Mouse (Mus musculus) granulocyte monocyte progenitor cell, adult 5-6 weeks (primary cell): ENCODE measurements around the gene Guk1. TPM values are rescaled to one million over a fixed set of nuclear protein-coding genes. Genes with fewer than 3 reads are reported as not detected.
"Not testable (repeated sequence)": the region's sequence is repeated elsewhere in the genome, so short reads cannot be mapped to it uniquely, and the experiment has no call there.

Experiments
- ATAC-seq: replicated peaks from 2 replicates; pipeline ENCODE4 v1.8.0; 2016; ENCODE audit warnings: mild to moderate bottlenecking, moderate TSS enrichment, inconsistent platforms; ENCODE audit not compliant: poor library complexity, severe bottlenecking
- total RNA-seq, 2 experiments: library from RNA; stranded (forward) in 1 of 2; stranded (reverse) in 1 of 2; fragments of 200-712, 200-1000 nt in 1 of 2; fragments of >200 nt in 1 of 2; fragmentation: Nextera tagmentation in 1 of 2; gene quantifications; 2 replicates each; pipeline ENCODE4 v1.2.3; 2014 to 2017

Gene Guk1
- total RNA-seq, 2 experiments from 2014 or later: 33.2 to 41.9 TPM

GRCm38 (mm10) chr11:59212320-59212719 is 20.3 kb upstream of the Guk1 start:
- peak; percentile 65 for ATAC-seq

DNA sequence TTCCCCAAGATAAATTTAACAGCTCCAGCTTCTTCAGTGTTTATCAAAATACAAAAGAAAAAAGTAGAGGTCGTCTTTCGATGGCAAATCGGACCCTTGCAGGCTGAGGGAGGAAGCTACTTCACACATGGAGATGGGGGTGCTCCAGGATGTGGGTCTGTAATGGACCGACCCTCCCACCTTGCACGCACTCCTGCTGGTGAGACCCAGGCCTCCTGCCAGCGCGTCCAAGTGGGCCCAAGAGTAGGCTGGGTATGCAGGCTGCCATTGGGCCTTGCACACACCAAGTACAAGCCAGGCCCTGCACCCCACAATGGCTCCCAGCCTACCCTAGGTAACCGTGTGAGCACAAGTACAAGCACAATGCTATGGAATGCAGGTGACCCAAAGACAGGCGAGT is 19.5 kb upstream of the Guk1 start:
- not testable (repeated sequence) for ATAC-seq

- no peak for ATAC-seq
Observed at GRCm38 (mm10) chr11:59210020-59210419, 18.0 kb upstream of the Guk1 start.

DNA sequence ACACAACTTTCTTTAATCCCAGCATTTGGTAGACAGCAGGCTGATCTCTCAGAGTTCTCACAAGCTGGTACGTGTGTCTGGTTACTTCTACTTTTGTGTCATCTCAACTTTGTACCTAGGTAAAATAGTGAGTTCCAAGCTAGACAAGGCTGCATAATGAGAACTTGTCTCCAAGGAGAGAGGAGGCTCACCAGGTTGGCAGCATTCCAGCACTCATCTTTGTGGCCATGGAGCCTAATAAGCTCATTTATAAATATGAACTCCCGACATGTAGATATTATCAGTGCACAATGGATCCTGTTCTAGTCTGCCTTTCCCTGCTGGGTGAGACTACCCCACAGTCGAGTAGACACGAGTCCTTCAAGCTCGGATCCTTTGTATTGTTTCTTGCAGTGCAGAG is 17.6 kb upstream of the Guk1 start:
- no peak for ATAC-seq

DNA sequence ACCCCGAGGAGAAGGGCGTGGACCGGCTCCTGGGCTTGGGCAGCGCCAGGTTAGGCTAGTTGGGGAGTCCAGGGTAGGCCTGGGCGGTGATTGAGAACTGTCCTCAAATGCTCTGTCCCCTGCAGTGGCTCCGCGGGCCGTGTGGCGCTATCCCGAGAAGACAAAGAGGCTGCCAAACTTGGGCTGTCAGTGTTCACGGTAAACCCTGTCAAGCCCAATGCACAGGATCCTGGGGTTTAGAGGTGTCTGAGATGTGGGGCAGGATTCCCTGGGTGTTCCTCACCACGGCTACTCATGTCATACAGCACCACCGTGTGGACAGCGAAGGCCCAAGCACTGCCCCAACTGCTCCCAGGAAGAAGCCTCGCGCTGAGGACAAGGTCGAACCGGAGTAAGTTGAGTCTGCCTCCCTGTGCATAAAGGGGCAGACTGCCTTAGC is 17.0 kb upstream of the Guk1 start:
- ATAC-seq: peak; percentile 60

DNA sequence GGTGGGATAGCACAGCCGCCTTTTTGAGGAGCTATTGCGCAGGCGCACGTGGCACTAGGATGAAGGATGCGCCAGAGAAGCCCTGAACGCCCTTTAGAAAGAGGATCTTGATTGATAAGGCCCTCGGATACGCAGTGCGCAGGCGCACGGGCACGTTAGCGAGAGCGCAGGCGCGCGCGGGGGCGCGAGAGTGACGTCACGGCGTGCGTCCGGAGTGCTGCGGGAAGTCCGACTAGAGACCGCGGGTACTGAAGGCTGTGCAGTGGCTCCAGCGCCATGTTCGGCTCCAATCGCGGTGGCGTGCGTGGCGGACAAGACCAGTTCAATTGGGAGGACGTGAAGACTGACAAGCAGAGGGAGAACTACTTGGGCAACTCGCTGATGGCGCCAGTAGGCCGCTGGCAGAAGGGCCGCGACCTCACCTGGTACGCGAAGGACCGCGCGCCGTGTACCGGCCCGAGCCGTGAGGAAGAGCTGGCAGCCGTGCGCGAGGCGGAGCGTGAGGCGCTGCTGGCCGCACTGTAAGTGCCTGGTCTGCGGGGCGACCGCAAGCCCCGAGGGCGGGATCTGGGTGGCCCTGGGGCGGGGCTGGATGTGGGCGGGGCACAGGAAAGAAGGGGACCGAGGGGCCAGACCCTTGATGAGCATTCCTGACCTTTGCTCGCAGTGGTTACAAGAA is 16.3 kb upstream of the Guk1 start, which contains the start of gene 2310033P09Rik:
TSS of gene 2310033P09Rik (plus strand) at position 169 of the 679 bp plus-strand sequence.
- peak; percentile 60 for ATAC-seq

GRCm38 (mm10) chr11:59202081-59202995 is 10.3 kb upstream of the Guk1 start, which contains the start of gene Mrpl55:
Gene Mrpl55 (plus strand): TSS chr11:59202486.
- ATAC-seq: peak; percentile 93

DNA sequence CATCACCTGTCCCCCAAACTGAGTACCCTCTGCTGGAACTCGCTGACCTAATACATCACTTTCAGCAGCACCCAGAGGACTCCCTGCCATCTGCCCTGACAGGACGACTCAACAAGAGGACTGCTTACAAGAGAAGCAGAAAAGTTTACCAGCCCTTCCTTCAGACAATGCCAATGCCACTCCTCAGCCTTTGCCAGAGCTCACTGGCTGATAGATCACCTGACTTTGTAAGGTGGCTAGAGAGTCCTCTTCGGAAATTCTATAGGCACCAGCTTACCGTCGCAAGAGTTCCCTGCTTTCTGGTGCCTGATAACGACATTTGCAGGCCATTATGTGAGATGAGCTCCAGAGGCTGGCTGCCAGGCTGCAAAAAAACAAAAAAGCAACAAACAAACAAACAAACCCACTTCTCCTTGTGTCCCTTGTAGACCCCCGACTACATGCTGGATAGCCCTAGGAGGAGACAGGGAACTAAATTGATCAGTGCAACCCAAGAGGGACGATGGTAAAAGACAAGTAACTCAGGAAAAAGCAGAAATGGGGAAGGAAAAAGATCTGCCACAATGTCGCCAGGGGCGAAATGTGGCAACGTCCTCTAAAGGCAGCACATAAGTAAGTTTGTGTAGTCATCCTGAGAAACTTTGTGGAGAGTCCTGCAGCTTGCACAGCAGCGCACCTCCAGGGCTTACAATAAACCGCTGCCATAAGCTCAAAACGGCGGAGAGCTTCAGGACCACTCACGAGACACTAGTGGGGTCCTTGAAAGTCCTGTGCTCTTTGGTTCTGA is 9.4 kb upstream of the Guk1 start:
- ATAC-seq: peak; percentile 71

DNA sequence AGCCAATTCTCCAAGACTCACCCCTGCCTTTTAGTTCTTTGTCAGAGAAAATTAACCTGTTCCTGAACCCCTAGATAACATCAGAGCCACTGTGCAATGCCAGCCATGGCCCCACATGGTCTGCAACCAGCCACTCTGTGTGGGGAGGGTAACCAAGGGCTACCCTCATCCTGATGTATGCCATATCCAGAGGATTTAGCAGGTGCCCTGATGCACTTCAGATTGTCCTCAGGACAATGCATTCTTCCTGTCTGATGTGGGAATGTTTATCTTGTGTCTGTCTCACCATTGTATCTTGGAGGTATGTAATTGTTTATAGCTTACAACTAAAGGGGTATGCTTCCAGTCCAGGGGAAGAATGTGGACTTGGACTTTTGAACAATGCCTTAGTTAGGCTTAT is 4.2 kb upstream of the Guk1 start:
- ATAC-seq: no peak

- peak; percentile 93 for ATAC-seq
Observed at GRCm38 (mm10) chr11:59191231-59192058, 567 bp downstream of the Guk1 start.

DNA sequence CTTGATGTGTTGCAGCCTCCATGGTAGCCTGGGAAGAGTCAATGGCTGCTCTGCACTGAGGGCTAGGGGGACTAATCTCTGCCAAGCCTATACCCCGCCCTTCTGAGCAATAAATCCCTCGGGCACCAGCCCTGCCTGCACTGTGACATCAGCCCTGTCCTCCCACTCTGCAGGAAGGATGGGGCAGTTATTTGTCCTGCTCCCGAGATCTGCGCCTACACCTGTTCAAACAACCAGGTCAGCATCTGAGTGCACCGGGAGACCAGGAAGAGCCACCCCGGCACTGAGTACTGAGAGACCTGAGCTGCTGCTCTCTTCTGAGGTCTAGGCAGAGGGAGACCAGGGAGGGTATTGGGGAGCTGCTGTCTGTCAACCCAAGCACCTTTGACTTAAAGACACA is 4.3 kb downstream of the Guk1 start:
- no peak for ATAC-seq

- ATAC-seq: no peak
Observed at GRCm38 (mm10) chr11:59185490-59185889, 6.5 kb downstream of the Guk1 start.

DNA sequence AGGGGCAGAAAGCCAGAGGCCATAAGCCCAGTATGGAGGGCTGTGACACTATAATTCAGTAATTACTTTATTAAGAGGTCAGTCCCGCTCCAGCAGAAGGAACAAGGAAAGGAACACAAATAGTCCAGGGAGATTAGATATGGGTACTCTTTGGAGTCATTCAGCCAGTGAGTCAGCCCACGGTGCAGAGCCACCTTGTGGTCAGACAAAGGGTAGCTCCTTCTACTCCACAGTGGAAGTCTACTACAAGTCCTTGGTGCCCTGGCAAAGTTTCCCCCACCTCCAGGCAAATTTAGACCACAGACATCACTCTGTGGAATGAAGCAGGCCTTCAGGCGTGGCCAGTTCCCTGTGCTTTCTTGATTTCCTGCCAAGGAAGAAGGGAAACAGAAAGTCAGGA is 8.2 kb downstream of the Guk1 start:
- peak; percentile 68 for ATAC-seq

DNA sequence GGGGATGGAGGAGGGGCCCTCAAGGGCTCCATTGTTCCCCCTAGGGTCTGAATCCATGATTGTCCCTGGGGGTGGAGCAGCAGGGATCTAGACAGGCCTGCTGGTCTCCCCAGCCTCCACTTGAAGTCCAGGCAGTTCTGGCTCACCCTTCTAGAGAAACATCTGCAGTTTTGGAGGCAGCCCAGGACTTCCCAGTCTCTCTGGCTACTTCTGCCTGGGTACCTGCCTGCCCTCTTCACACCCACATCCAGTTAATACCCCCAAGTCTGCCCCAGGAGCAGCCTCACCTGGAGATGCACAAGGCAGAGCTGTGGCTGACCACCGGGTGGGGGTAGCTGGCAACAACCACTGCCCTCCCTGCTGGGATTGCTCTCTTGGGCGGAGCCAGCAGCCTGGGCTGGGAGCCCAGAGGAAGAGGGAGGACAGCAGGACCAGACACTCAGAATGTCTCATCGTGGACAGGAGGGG is 9.1 kb downstream of the Guk1 start, which contains the start of gene Gjc2:
TSS of gene Gjc2 (minus strand) at position 350 of the 468 bp plus-strand sequence.
- no peak for ATAC-seq

DNA sequence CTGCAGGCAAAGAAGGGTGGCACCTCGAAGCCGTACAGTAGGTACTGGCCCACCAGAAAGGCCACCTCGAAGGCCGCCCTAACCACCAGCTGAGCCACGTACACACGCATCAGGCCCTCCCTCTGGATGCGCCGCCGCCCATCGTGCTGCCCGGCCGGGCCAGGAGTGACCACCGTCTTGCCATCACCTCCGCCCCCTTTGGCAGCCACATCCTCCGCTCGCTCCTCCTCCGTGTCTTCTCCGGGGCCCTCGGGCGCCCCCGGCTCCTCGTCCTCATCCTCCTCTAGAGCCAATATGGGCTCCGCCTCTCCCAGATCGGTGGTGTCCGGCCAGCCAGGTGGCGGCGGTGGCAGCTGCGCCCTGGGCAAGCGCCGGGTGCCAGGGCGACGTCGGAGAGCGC is 15.1 kb downstream of the Guk1 start:
- ATAC-seq: no peak

- ATAC-seq: peak; percentile 9; the same call in 1 of the 2 replicates
Observed at GRCm38 (mm10) chr11:59176475-59176874, 15.5 kb downstream of the Guk1 start.

GRCm38 (mm10) chr11:59174189-59174838 is 17.7 kb downstream of the Guk1 start:
- no peak for ATAC-seq

DNA sequence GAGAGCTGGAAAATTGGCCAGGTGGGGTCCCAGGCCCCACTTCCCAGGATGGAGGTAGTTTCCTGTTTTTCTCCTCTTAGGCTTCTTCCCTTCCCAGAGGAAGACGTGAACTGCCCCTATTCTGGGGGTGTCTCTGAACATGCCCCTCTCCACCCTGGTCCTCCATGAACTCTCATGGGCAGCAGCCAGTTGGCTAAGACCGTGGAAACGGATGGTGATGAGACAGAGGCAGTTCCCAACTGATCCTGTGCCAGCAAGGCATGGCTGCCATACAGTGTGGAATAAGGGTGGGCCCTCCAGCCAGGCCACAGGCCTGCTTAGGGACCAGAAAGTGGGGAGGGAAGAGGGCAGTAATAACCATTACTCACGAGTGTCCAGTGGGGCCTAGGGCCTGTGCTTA is 21.5 kb downstream of the Guk1 start:
- ATAC-seq: no peak

- no peak for ATAC-seq
Observed at GRCm38 (mm10) chr11:59169807-59170206, 22.2 kb downstream of the Guk1 start.
